Mouse (Mus musculus): ENCODE data around the gene Tmed6.
A peak's percentile ranks its signal among the peaks of the same experiment; 100 is the strongest.

Tmed6 gene

DNA sequence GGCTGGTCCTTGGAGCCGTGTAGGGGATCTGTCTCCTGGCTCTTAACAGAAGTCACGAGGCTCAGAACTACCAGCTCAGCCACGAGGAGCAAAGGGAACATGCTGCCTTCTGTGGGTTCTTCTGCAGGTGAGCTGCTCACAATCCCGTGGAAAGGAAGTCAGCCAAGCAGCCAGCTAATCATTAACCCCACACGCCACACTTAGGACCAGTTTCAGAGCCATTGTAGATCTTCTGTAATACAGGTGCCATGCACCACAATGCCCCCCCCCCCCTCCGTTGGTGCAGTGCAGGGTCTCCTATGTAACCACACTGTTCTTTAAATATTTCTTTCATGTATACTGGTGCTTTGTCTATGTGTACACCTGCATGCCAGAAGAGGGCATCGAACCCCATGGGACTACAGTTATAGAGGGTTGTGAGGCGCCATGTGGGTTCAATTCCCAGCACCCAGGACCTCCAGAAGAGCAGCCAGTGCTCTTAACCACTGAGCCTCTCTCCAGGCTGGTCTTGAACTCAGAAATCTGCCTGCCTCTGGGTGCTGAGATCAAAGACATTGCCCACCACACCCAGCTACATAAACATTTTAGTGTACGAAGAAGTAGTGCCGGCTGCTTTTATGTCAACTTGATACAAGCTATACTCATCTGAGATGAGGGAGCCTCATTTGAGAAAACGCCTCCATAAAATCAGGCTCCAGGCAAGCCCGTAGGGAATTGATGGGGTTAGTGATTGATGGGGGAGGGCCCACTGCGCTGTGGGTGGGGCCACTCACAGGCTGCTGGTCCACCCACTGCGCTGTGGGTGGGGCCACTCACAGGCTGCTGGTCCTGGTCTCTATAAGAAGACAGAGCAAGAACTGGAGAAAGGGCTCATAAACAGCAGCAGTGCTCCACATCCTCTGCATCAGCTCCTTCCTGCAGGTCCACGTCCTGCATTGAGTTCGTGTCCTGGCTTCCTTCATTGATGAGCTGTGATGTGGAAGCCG lies at the start of gene Tmed6:
Tmed6 (minus strand) TSS at position 134 of the 986 bp plus-strand sequence.
- no peaks in the 10 kb centered on the region for H3K9me3 ChIP-seq (ENCODE audit: low read length)
- H3K27me3 ChIP-seq (ENCODE audit: insufficient read depth, low read length) = no peaks in the 10 kb centered on the region
- peaks cover 3% of the 10 kb centered on the region; the same call in 1 of the 2 replicates for H3K36me3 ChIP-seq (ENCODE audit: insufficient read depth, low read length)
- peak within 1 kb of the TSS; percentile 32 for H3K4me3 ChIP-seq (replicated peaks; ENCODE audit: low read length)
- TF ChIP-seq CTCF (conservative IDR thresholded peaks at IDR 0.05; ENCODE audit: low read length) (no peak), NANOG (IDR thresholded peaks at IDR 0.05; ENCODE audit: borderline replicate concordance, low read length) (no peak), POU5F1 (IDR thresholded peaks at IDR 0.05; ENCODE audit: borderline replicate concordance, low read length) (no peak)
- H3K4me1 ChIP-seq (replicated peaks; ENCODE audit: low read depth, low read length) = peaks cover 62% of the 10 kb centered on the region

- no peaks in the 10 kb centered on the region for H3K27me3 ChIP-seq (ENCODE audit: insufficient read depth, low read length)
- peaks cover 72% of the 10 kb centered on the region for H3K4me1 ChIP-seq (replicated peaks; ENCODE audit: low read depth, low read length)
- H3K9me3 ChIP-seq (ENCODE audit: low read length) = no peaks in the 10 kb centered on the region
- no peaks in the 10 kb centered on the region for H3K36me3 ChIP-seq (ENCODE audit: insufficient read depth, low read length)
- TF ChIP-seq CTCF (conservative IDR thresholded peaks at IDR 0.05; ENCODE audit: low read length) = no peak
- no peak for TF ChIP-seq POU5F1 (IDR thresholded peaks at IDR 0.05; ENCODE audit: borderline replicate concordance, low read length)
- TF ChIP-seq NANOG (IDR thresholded peaks at IDR 0.05; ENCODE audit: borderline replicate concordance, low read length) = no peak
- peak overlapping the region; percentile 46 for H3K4me3 ChIP-seq (replicated peaks; ENCODE audit: low read length)
These were observed 49.5 kb upstream of the Tmed6 start for GRCm38 (mm10) chr8:107115008-107115320.

DNA sequence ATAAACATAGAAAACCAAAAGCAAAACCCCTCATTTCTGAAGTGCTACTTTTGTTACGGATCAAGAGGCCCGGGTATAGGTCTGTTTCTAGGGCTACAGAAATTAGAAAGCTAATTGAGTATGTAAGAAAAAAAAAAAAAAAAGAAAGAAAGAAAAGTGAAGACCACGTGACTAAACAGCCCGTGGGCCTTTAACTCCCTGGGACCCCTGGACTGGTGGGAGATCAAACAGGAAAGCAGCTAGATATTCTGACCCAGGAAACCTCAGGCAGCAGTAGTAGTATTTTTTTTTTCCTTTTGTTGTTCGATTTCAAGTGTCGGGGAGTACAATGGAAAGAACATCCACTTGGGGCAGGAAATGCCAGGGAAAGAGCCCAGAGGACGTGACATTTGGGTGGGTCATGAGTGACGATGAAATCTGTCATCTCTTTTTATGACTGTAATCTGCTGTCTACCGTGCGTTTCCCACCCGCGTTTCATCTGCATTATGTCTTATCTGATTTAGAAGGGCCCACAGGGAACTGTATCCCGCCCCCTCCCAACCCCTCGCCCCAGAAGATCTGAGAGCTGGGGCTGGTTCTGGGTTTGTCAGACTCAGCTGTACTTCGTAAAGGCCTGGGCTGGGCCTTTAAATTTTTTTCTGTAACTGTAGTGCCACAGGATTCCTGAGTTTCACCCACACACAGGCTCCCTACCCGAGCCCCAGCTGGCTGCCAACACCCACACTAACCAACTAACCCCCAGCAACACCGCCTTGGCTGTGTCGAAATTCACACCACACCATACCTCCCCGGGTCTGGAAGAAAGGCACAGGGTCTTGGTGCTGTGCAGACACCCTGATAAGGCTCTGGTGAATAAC lies 48.9 kb upstream of the Tmed6 start:
- H3K4me3 ChIP-seq (replicated peaks; ENCODE audit: low read length) = peak overlapping the region; percentile 46
- TF ChIP-seq NANOG (IDR thresholded peaks at IDR 0.05; ENCODE audit: borderline replicate concordance, low read length) = no peak
- TF ChIP-seq POU5F1 (IDR thresholded peaks at IDR 0.05; ENCODE audit: borderline replicate concordance, low read length) = no peak
- no peak for TF ChIP-seq CTCF (conservative IDR thresholded peaks at IDR 0.05; ENCODE audit: low read length)
- no peaks in the 10 kb centered on the region for H3K27me3 ChIP-seq (ENCODE audit: insufficient read depth, low read length)
- peaks cover 74% of the 10 kb centered on the region for H3K4me1 ChIP-seq (replicated peaks; ENCODE audit: low read depth, low read length)
- H3K36me3 ChIP-seq (ENCODE audit: insufficient read depth, low read length) = no peaks in the 10 kb centered on the region
- no peaks in the 10 kb centered on the region for H3K9me3 ChIP-seq (ENCODE audit: low read length)

- TF ChIP-seq NANOG (IDR thresholded peaks at IDR 0.05; ENCODE audit: borderline replicate concordance, low read length) (no peak), POU5F1 (IDR thresholded peaks at IDR 0.05; ENCODE audit: borderline replicate concordance, low read length) (no peak), CTCF (conservative IDR thresholded peaks at IDR 0.05; ENCODE audit: low read length) (no peak)
- Histone ChIP-seq H3K4me1 (replicated peaks; ENCODE audit: low read depth, low read length) (peaks cover 74% of the 10 kb centered on the region), H3K9me3 (ENCODE audit: low read length) (no peaks in the 10 kb centered on the region), H3K4me3 (replicated peaks; ENCODE audit: low read length) (peak overlapping the region; percentile 39), H3K36me3 (ENCODE audit: insufficient read depth, low read length) (no peaks in the 10 kb centered on the region), H3K27me3 (ENCODE audit: insufficient read depth, low read length) (no peaks in the 10 kb centered on the region)
These were observed 47.8 kb upstream of the Tmed6 start for GRCm38 (mm10) chr8:107113209-107113608.

DNA sequence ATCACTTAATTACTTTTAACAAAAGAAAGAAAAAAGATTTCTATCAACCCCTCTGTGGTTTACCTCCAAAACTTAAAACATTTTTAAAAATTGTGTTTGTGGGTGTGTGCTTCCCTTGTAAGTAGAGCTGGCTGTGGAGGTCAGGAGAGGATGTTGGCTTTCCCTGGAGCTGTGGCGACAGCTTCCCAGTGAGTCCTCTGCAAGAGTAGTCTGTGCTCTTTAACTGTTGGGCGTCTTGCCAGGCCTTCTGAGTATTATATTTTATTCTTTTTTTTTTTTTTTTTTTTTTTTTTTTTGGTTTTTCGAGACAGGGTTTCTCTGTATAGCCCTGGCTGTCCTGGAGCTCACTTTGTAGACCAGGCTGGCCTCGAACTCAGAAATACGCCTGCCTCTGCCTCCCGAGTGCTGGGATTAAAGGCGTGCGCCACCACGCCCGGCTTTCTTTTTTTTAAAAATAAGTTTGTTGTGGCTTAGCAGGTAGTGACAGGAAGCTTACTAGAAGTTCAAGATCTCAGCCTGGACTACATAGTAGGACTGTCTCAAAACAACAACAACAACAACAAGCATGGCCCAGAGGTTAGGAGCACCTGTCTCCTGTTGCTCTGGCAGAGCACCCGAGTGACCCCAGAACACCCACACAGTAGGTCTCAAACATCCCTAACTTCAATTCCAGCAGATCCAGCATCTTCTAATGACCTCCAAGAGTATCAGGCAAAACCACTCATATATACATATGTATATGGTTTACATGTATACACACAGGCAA lies 46.1 kb upstream of the Tmed6 start:
- Histone ChIP-seq H3K36me3 (ENCODE audit: insufficient read depth, low read length) (no peaks in the 10 kb centered on the region), H3K9me3 (ENCODE audit: low read length) (no peaks in the 10 kb centered on the region), H3K4me3 (replicated peaks; ENCODE audit: low read length) (no peak overlapping the region), H3K4me1 (replicated peaks; ENCODE audit: low read depth, low read length) (peaks cover 81% of the 10 kb centered on the region), H3K27me3 (ENCODE audit: insufficient read depth, low read length) (no peaks in the 10 kb centered on the region)
- no peak for TF ChIP-seq NANOG (IDR thresholded peaks at IDR 0.05; ENCODE audit: borderline replicate concordance, low read length)

DNA sequence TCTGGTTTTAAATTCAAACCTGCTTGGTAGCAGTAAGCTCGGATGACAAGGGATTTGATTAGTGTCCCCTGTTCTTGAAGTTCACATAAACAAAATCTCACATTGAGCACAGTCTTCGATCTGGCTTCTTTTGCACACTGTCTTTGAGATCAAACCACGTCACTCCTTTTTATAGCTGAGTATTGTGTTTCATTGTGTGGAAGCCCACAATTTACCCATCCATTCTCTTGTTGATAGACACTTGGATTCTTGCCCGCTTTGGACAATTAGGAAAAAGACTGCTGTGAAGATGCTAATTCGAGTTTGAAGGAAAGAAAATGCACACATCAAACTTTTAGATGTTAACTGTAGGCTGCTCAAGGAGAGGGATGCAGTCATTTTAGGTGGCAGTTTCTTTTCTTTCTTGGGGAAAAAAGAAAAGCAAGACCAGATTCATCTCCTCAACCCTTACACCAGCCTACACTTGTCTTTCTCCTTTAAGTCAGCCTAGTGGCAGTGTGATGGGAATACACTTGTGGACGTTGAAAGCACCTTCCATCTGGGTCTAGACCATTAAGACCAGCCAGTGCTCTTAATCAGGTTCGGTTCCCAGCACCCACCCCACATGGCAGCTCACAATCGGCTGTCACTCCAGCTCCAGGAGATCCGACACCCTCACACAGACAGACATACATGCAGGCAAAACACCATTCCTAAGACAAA lies 45.3 kb upstream of the Tmed6 start:
- Histone ChIP-seq H3K36me3 (ENCODE audit: insufficient read depth, low read length) (no peaks in the 10 kb centered on the region), H3K27me3 (ENCODE audit: insufficient read depth, low read length) (no peaks in the 10 kb centered on the region), H3K4me1 (replicated peaks; ENCODE audit: low read depth, low read length) (peaks cover 76% of the 10 kb centered on the region), H3K4me3 (replicated peaks; ENCODE audit: low read length) (no peak overlapping the region), H3K9me3 (ENCODE audit: low read length) (no peaks in the 10 kb centered on the region)
- TF ChIP-seq POU5F1 (IDR thresholded peaks at IDR 0.05; ENCODE audit: borderline replicate concordance, low read length) (no peak), CTCF (conservative IDR thresholded peaks at IDR 0.05; ENCODE audit: low read length) (no peak), NANOG (IDR thresholded peaks at IDR 0.05; ENCODE audit: borderline replicate concordance, low read length) (peak; percentile 81)

GRCm38 (mm10) chr8:107109816-107110435 lies 44.5 kb upstream of the Tmed6 start:
- Histone ChIP-seq H3K4me3 (replicated peaks; ENCODE audit: low read length) (peak overlapping the region; percentile 76; the same call in 1 of the 2 replicates), H3K36me3 (ENCODE audit: insufficient read depth, low read length) (no peaks in the 10 kb centered on the region), H3K4me1 (replicated peaks; ENCODE audit: low read depth, low read length) (peaks cover 72% of the 10 kb centered on the region), H3K9me3 (ENCODE audit: low read length) (no peaks in the 10 kb centered on the region), H3K27me3 (ENCODE audit: insufficient read depth, low read length) (no peaks in the 10 kb centered on the region)
- TF ChIP-seq NANOG (IDR thresholded peaks at IDR 0.05; ENCODE audit: borderline replicate concordance, low read length) = no peak
- peak; percentile 24 for TF ChIP-seq CTCF (conservative IDR thresholded peaks at IDR 0.05; ENCODE audit: low read length)

Measured in E14TG2a.4 (cell line).